Mouse (Mus musculus) midbrain, embryonic 16.5 days (tissue): ENCODE measurements around the gene Ptpn11. TPM values are rescaled to one million over a fixed set of nuclear protein-coding genes. Genes with fewer than 3 reads are reported as not detected.

ENCODE experiments used
- ATAC-seq: fragments of 200-750 bp; cut with Nextera tagmentation; 2 replicates; pipeline ENCODE4 v1.8.0; 2017; ENCODE audit warnings: moderate TSS enrichment
- H3K27ac ChIP-seq: fragments of 300-500 bp; sonication (generic); 2 replicates; pipeline ENCODE4 v1.5.1; 2014; ENCODE audit warnings: mild to moderate bottlenecking, low read length, mixed read lengths
- H3K27me3 ChIP-seq: fragments of 300-500 bp; sonication (generic); 2 replicates; pipeline ENCODE4 v1.6.1; 2014; ENCODE audit warnings: low read depth, low read length, mixed read lengths; ENCODE audit not compliant: control insufficient read depth, insufficient read depth
- H3K36me3 ChIP-seq: fragments of 300-500 bp; sonication (generic); 2 replicates; pipeline ENCODE4 v1.6.1; 2014; ENCODE audit warnings: mild to moderate bottlenecking, low read length, moderate library complexity, mixed read lengths; ENCODE audit not compliant: control insufficient read depth, insufficient read depth
- H3K4me1 ChIP-seq: fragments of 300-500 bp; sonication (generic); 2 replicates; pipeline ENCODE4 v1.6.1; 2014; ENCODE audit warnings: mild to moderate bottlenecking, low read length, mixed read lengths; ENCODE audit not compliant: control insufficient read depth, insufficient read depth
- H3K4me2 ChIP-seq: fragments of 300-500 bp; sonication (generic); 2 replicates; pipeline ENCODE4 v1.6.1; 2014; ENCODE audit warnings: mild to moderate bottlenecking, low read length, mixed read lengths
- H3K4me3 ChIP-seq: fragments of 300-500 bp; sonication (generic); 2 replicates; pipeline ENCODE4 v1.5.1; 2014; ENCODE audit warnings: low read depth, mild to moderate bottlenecking, low read length, moderate library complexity, mixed read lengths
- H3K9ac ChIP-seq: fragments of 300-500 bp; sonication (generic); 2 replicates; pipeline ENCODE4 v1.6.1; 2014; ENCODE audit warnings: low read depth, low read length, mixed read lengths
- H3K9me3 ChIP-seq: fragments of 300-500 bp; sonication (generic); replicated peaks from 2 replicates; pipeline ENCODE4 v1.6.1; 2014; ENCODE audit warnings: mild to moderate bottlenecking, low read length, mixed read lengths; ENCODE audit not compliant: control insufficient read depth, poor library complexity, severe bottlenecking
- WGBS: fragments of 180-500 bp; shearing (Covaris S2); extraction: QIAGEN DNeasy Blood & Tissue Kit; methylation state at CpG from one replicate; pipeline ENCODE4 v1.1.7; 2014; 5-methylcytosine and 5-hydroxymethylcytosine counted together
- polyA plus RNA-seq: library from polyadenylated mRNA; unstranded; fragments of >200 nt; fragmentation: Nextera tagmentation; extraction: Ambion mirVana; gene quantifications from 2 replicates; pipeline ENCODE4 v1.2.1, GENCODE M21; 2015

Ptpn11 gene
- polyA plus RNA-seq, 1 experiment from 2014 or later, result 18.4 TPM

GRCm38 (mm10) chr5:121172835-121173234 lies 18.4 kb downstream of the Ptpn11 start:
- Histone ChIP-seq H3K36me3 (0 out of 2 replicates have a peak, but pooled peaks cover 9% of the 10 kb centered on the region), H3K9ac (no peak overlapping the region), H3K4me3 (no peak overlapping the region), H3K27ac (no peak overlapping the region), H3K4me2 (no peak overlapping the region), H3K27me3 (no peaks in the 10 kb centered on the region), H3K9me3 (no peaks in the 10 kb centered on the region), H3K4me1 (peaks cover 2% of the 10 kb centered on the region; the same call in 1 of the 2 replicates)
- no peak for ATAC-seq
- WGBS, result 86% methylated on average over 4 of the region's 4 CpGs

GRCm38 (mm10) chr5:121169588-121169987 lies 21.6 kb downstream of the Ptpn11 start:
- no peak for ATAC-seq
- Histone ChIP-seq H3K9me3 (no peaks in the 10 kb centered on the region), H3K9ac (no peak overlapping the region), H3K4me2 (no peak overlapping the region), H3K36me3 (peaks cover 18% of the 10 kb centered on the region), H3K27ac (no peak overlapping the region), H3K4me1 (peaks cover 2% of the 10 kb centered on the region; the same call in 1 of the 2 replicates), H3K4me3 (no peak overlapping the region), H3K27me3 (no peaks in the 10 kb centered on the region)
- WGBS, result 97% methylated on average over 2 of the region's 2 CpGs

GRCm38 (mm10) chr5:121166884-121167283 lies 24.3 kb downstream of the Ptpn11 start:
- WGBS, result 91% methylated on average over 6 of the region's 6 CpGs
- Histone ChIP-seq H3K27me3 (no peaks in the 10 kb centered on the region), H3K9ac (no peak overlapping the region), H3K4me2 (no peak overlapping the region), H3K4me1 (no peaks in the 10 kb centered on the region), H3K9me3 (no peaks in the 10 kb centered on the region), H3K36me3 (peaks cover 42% of the 10 kb centered on the region), H3K4me3 (no peak overlapping the region), H3K27ac (no peak overlapping the region)
- no peak for ATAC-seq

GRCm38 (mm10) chr5:121162923-121163322 lies 28.3 kb downstream of the Ptpn11 start:
- no peaks in the 10 kb centered on the region for H3K4me1 ChIP-seq
- no peak overlapping the region for H3K4me2 ChIP-seq
- peaks cover 38% of the 10 kb centered on the region for H3K36me3 ChIP-seq
- no peak overlapping the region for H3K4me3 ChIP-seq
- no peaks in the 10 kb centered on the region for H3K27me3 ChIP-seq
- H3K9me3 ChIP-seq, result no peaks in the 10 kb centered on the region
- no peak overlapping the region for H3K9ac ChIP-seq
- WGBS, result 90% methylated on average over 7 of the region's 7 CpGs
- no peak overlapping the region for H3K27ac ChIP-seq
- ATAC-seq, result no peak

GRCm38 (mm10) chr5:121162285-121162684 lies 28.9 kb downstream of the Ptpn11 start:
- 80% methylated on average over 5 of the region's 5 CpGs for WGBS
- Histone ChIP-seq H3K9me3 (no peaks in the 10 kb centered on the region), H3K9ac (no peak overlapping the region), H3K4me3 (no peak overlapping the region), H3K4me1 (no peaks in the 10 kb centered on the region), H3K27me3 (no peaks in the 10 kb centered on the region), H3K27ac (no peak overlapping the region), H3K36me3 (peaks cover 43% of the 10 kb centered on the region), H3K4me2 (no peak overlapping the region)
- ATAC-seq, result no peak

GRCm38 (mm10) chr5:121158966-121159365 lies 32.2 kb downstream of the Ptpn11 start:
- WGBS, result 91% methylated on average over 7 of the region's 7 CpGs
- Histone ChIP-seq H3K9me3 (no peaks in the 10 kb centered on the region), H3K27me3 (no peaks in the 10 kb centered on the region), H3K4me1 (no peaks in the 10 kb centered on the region; the same call in 1 of the 2 replicates), H3K27ac (no peak overlapping the region), H3K36me3 (peaks cover 41% of the 10 kb centered on the region), H3K4me3 (no peak overlapping the region), H3K4me2 (no peak overlapping the region), H3K9ac (no peak overlapping the region; the same call in 1 of the 2 replicates)
- ATAC-seq, result no peak

- peaks cover 37% of the 10 kb centered on the region for H3K36me3 ChIP-seq
- H3K27me3 ChIP-seq, result no peaks in the 10 kb centered on the region
- H3K4me1 ChIP-seq, result no peaks in the 10 kb centered on the region; the same call in 1 of the 2 replicates
- no peak overlapping the region for H3K27ac ChIP-seq
- ATAC-seq, result no peak
- H3K9ac ChIP-seq, result no peak overlapping the region
- H3K9me3 ChIP-seq, result no peaks in the 10 kb centered on the region
- 98% methylated on average over 5 of the region's 5 CpGs for WGBS
- H3K4me2 ChIP-seq, result no peak overlapping the region
- H3K4me3 ChIP-seq, result no peak overlapping the region
These were observed 33.7 kb downstream of the Ptpn11 start for GRCm38 (mm10) chr5:121157489-121157888.

GRCm38 (mm10) chr5:121157017-121157416 lies 34.2 kb downstream of the Ptpn11 start:
- H3K9ac ChIP-seq, result no peak overlapping the region
- H3K27me3 ChIP-seq, result no peaks in the 10 kb centered on the region
- H3K4me3 ChIP-seq, result no peak overlapping the region
- WGBS, result 83% methylated on average over 2 of the region's 2 CpGs
- H3K36me3 ChIP-seq, result peaks cover 36% of the 10 kb centered on the region
- no peaks in the 10 kb centered on the region for H3K9me3 ChIP-seq
- H3K27ac ChIP-seq, result no peak overlapping the region
- H3K4me2 ChIP-seq, result no peak overlapping the region
- no peaks in the 10 kb centered on the region; the same call in 1 of the 2 replicates for H3K4me1 ChIP-seq
- ATAC-seq, result no peak

- Histone ChIP-seq H3K36me3 (peaks cover 39% of the 10 kb centered on the region), H3K27ac (peak overlapping the region; percentile 51), H3K27me3 (no peaks in the 10 kb centered on the region), H3K4me3 (no peak overlapping the region), H3K4me1 (no peaks in the 10 kb centered on the region; the same call in 1 of the 2 replicates), H3K4me2 (no peak overlapping the region), H3K9ac (no peak overlapping the region), H3K9me3 (no peaks in the 10 kb centered on the region)
- ATAC-seq, result no peak
- WGBS, result 92% methylated on average over 4 of the region's 4 CpGs
These were observed 35.1 kb downstream of the Ptpn11 start for GRCm38 (mm10) chr5:121156121-121156520.
